Mouse (Mus musculus): ENCODE measurements at regions not wholly inside any gene's neighbourhood (a gene's known extent, or its start where the extent isn't known, plus 50 kb on each side); places are given as distances from the start of the nearest gene placed in this dataset.
A peak's percentile ranks its signal among the peaks of the same experiment; 100 is the strongest.
"Not testable (repeated sequence)": the region's sequence is repeated elsewhere in the genome, so short reads cannot be mapped to it uniquely, and the experiment has no call there.

DNA sequence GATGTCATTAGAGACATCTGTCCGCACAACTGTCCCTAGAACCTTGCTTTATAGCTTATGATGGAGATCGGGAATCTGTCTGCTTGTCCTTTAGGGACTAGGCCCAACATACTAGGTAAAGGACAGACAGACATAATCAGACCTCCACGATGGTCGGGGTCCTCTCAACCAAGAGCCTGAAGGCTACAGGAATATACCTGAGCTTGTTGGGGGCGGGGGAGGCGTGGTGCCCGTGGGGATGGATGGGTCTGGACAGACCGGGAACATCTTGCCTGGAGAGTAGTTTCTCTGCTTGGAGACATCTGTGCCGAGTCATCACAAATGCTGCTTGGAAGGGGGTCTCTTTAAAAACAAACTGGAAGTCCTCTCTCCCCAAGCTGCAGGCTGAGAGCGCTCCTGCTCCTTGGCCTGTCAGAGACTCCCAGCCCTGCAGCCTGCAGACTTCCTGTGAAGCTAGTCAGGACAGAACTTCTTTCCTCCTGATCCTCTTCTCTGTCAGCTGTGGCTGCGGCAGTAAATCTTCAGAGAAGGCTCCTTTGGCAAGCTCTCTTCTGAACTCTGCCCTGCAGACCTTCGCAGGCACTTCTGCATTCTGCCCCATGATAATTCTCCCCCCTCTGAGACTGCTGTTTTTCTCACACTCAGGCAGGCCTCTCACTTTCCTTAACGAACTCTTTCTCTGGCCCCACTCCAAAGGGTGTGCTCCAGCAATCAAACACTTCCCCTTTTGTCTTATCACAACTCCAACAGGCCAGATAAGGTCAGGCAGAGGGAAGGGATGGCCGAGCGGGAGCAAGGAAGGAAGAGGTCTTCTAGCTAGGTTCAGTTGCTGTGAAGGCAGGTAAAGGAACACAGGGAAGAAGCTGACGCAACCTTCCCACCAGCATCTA lies 143.1 kb upstream of the Cdk6 start:
- no peak overlapping the region for H3K27ac ChIP-seq (ENCODE audit: insufficient read depth, low read length)
- TF ChIP-seq EP300 (IDR thresholded peaks at IDR 0.05; ENCODE audit: insufficient read depth, low read depth, low read length), result no peak
- TF ChIP-seq POLR2A (IDR thresholded peaks at IDR 0.05; ENCODE audit: insufficient read depth, low read length), result no peak
- TF ChIP-seq CTCF (IDR thresholded peaks at IDR 0.05; ENCODE audit: low read depth, low read length), result no peak

DNA sequence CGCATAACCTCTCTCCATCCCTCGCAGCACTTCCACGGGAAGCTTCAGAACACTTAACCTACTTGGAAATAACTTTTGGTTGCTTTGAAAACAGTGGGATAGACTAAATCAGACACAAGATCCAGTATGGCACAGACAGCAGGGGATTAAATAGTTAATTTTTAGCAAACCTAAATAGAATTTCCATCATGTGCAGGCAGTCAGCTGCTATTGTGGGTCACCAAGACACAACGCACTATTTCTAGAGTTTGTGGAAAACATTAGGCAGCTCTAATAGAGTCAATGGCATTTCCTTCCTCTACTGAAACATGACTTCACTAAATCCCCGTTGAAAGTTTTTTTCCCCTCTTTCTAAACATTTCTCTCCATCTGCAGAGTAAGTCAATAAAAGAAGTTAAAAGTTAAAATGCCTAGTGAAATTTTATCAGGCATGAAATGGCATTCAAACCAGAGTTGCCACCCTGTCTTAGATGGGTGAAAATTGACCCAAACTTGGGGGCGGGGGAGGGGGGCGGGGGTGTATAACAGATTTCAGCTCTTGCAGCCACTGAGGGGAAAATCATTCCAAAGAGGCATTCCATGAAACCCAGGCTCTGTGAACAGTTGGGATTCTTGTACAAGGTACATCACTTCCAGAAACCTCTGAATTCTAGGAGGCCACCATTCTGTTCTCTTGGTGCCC lies 142.3 kb upstream of the Cdk6 start:
- H3K4me3 ChIP-seq (ENCODE audit: low read depth, low read length); H3K36me3 ChIP-seq (ENCODE audit: control insufficient read depth, insufficient read depth, low read length, poor library complexity, severe bottlenecking); H3K27me3 ChIP-seq (ENCODE audit: control insufficient read depth, insufficient read depth, low read length, poor library complexity, severe bottlenecking); H3K4me1 ChIP-seq (ENCODE audit: control insufficient read depth, insufficient read depth, low read length); H3K9ac ChIP-seq (ENCODE audit: low read depth, poor library complexity, severe bottlenecking); H3K27ac ChIP-seq (ENCODE audit: insufficient read depth, low read length); H3K9me3 ChIP-seq (replicated peaks; ENCODE audit: control insufficient read depth, insufficient read depth, low read length, poor library complexity, severe bottlenecking): not testable (repeated sequence)

More for the DNA sequence above, 143.1 kb upstream of the Cdk6 start:
- no peaks in the 10 kb centered on the region for H3K9me3 ChIP-seq (replicated peaks; ENCODE audit: control insufficient read depth, insufficient read depth, low read length, poor library complexity, severe bottlenecking)
- no peaks in the 10 kb centered on the region for H3K4me1 ChIP-seq (ENCODE audit: control insufficient read depth, insufficient read depth, low read length)
- no peaks in the 10 kb centered on the region for H3K36me3 ChIP-seq (ENCODE audit: control insufficient read depth, insufficient read depth, low read length, poor library complexity, severe bottlenecking)
- H3K9ac ChIP-seq (ENCODE audit: low read depth, poor library complexity, severe bottlenecking), result no peak overlapping the region
- 0 out of 2 replicates have a peak overlapping the region, but pooled peaks have one; percentile 6 for H3K4me3 ChIP-seq (ENCODE audit: low read depth, low read length)
- H3K27me3 ChIP-seq (ENCODE audit: control insufficient read depth, insufficient read depth, low read length, poor library complexity, severe bottlenecking), result no peaks in the 10 kb centered on the region

DNA sequence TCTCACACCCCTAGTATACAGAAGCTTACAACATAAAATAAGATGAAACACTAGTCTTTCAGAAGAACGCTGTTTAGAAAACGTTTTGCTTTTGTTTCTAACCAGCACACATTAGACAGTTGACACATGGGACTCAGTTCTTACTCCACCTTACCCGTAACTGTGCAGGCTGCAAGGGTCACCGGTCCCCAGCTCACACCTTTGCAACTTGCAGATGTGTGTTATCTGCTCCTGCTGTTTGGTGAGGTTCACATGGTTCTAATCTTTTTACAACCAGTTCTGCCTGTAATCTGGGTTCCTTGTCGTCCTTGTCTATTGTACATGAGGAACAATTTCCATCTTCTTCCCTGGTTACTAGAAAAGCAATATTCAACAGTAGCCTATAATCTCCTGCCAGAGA lies 135.1 kb upstream of the Cdk6 start:
- H3K36me3 ChIP-seq (ENCODE audit: control insufficient read depth, insufficient read depth, low read length, poor library complexity, severe bottlenecking); H3K9me3 ChIP-seq (replicated peaks; ENCODE audit: control insufficient read depth, insufficient read depth, low read length, poor library complexity, severe bottlenecking); H3K27ac ChIP-seq (ENCODE audit: insufficient read depth, low read length); H3K27me3 ChIP-seq (ENCODE audit: control insufficient read depth, insufficient read depth, low read length, poor library complexity, severe bottlenecking); H3K9ac ChIP-seq (ENCODE audit: low read depth, poor library complexity, severe bottlenecking); H3K4me3 ChIP-seq (ENCODE audit: low read depth, low read length); H3K4me1 ChIP-seq (ENCODE audit: control insufficient read depth, insufficient read depth, low read length): not testable (repeated sequence)

DNA sequence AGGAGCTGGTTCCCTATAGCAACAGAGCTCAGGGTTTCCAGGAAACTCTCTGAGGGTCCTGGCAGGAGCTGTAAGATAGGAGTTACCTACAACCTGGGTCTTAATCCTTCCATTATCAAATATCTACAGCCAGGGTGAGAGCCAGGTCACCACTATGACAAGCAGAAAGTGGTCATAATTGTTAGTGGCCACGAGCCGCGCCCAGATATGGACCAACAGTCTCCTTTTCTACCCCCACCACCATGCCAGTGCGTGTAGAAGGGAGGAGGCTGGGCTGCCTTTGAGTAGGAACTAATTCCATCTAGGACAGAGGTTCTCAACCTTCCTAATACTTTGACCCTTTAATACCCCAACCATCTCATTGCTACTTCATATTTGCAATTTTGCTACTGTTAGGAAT lies 133.0 kb upstream of the Cdk6 start:
- not testable (repeated sequence) for H3K4me3 ChIP-seq (ENCODE audit: low read depth, low read length); H3K27me3 ChIP-seq (ENCODE audit: control insufficient read depth, insufficient read depth, low read length, poor library complexity, severe bottlenecking); H3K4me1 ChIP-seq (ENCODE audit: control insufficient read depth, insufficient read depth, low read length)

DNA sequence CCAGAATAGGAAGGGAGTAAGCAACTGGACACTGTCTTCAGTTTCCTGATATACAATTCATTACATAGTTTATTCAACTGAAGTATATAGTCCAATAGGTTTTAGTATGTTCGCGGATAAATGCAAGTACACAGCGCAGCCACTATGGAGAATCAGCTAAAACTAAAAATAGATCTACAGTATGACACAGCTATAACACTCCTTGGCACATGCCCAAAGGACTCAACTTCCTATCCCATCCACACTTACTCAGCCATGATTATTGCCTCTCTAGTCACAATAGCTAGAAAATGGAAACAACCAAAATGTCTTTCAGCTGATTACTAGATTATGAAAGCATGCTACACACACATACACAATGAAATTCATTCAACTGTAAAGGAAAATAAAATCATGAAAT lies 130.0 kb upstream of the Cdk6 start:
- H3K4me1 ChIP-seq (ENCODE audit: control insufficient read depth, insufficient read depth, low read length), result no peaks in the 10 kb centered on the region
- no peaks in the 10 kb centered on the region for H3K36me3 ChIP-seq (ENCODE audit: control insufficient read depth, insufficient read depth, low read length, poor library complexity, severe bottlenecking)
- H3K27me3 ChIP-seq (ENCODE audit: control insufficient read depth, insufficient read depth, low read length, poor library complexity, severe bottlenecking), result no peaks in the 10 kb centered on the region
- no peak overlapping the region for H3K9ac ChIP-seq (ENCODE audit: low read depth, poor library complexity, severe bottlenecking)
- no peak overlapping the region for H3K27ac ChIP-seq (ENCODE audit: insufficient read depth, low read length)
- H3K9me3 ChIP-seq (replicated peaks; ENCODE audit: control insufficient read depth, insufficient read depth, low read length, poor library complexity, severe bottlenecking), result no peaks in the 10 kb centered on the region
- no peak overlapping the region for H3K4me3 ChIP-seq (ENCODE audit: low read depth, low read length)
- TF ChIP-seq POLR2A (IDR thresholded peaks at IDR 0.05; ENCODE audit: insufficient read depth, low read length), result no peak

More for the DNA sequence above, 133.0 kb upstream of the Cdk6 start:
- not testable (repeated sequence) for H3K36me3 ChIP-seq (ENCODE audit: control insufficient read depth, insufficient read depth, low read length, poor library complexity, severe bottlenecking); H3K9ac ChIP-seq (ENCODE audit: low read depth, poor library complexity, severe bottlenecking); H3K27ac ChIP-seq (ENCODE audit: insufficient read depth, low read length); H3K9me3 ChIP-seq (replicated peaks; ENCODE audit: control insufficient read depth, insufficient read depth, low read length, poor library complexity, severe bottlenecking)

DNA sequence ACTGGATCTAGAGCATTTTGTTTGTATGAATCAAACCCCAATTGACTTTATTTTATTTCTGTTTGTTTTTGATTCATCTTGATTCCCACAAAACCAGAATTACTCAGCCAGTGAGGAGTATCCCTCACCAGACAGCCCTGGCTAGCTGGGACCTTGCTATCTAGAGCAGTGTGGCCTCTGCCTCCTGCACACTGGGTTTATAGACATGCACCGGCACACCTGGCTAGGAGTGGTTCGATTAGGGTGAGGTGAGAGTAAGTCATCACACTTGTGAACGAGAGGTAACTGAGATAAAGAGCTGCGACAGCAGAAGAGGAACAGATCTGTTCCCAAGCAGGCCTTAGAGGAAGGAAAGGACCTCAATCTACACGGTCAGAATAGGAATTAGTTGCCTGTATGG lies 125.2 kb upstream of the Cdk6 start:
- no peak for TF ChIP-seq POLR2A (IDR thresholded peaks at IDR 0.05; ENCODE audit: insufficient read depth, low read length)
- TF ChIP-seq CTCF (IDR thresholded peaks at IDR 0.05; ENCODE audit: low read depth, low read length), result no peak
- no peak for TF ChIP-seq EP300 (IDR thresholded peaks at IDR 0.05; ENCODE audit: insufficient read depth, low read depth, low read length)
- Histone ChIP-seq H3K4me3 (ENCODE audit: low read depth, low read length) (no peak overlapping the region), H3K9ac (ENCODE audit: low read depth, poor library complexity, severe bottlenecking) (no peak overlapping the region), H3K27me3 (ENCODE audit: control insufficient read depth, insufficient read depth, low read length, poor library complexity, severe bottlenecking) (no peaks in the 10 kb centered on the region), H3K4me1 (ENCODE audit: control insufficient read depth, insufficient read depth, low read length) (peaks cover 4% of the 10 kb centered on the region), H3K9me3 (replicated peaks; ENCODE audit: control insufficient read depth, insufficient read depth, low read length, poor library complexity, severe bottlenecking) (0 out of 2 replicates have a peak, but pooled peaks cover 2% of the 10 kb centered on the region), H3K36me3 (ENCODE audit: control insufficient read depth, insufficient read depth, low read length, poor library complexity, severe bottlenecking) (no peaks in the 10 kb centered on the region), H3K27ac (ENCODE audit: insufficient read depth, low read length) (no peak overlapping the region)
